Mouse (Mus musculus) hindbrain, embryonic 10.5 days (tissue): Measurements from ENCODE around the gene Gm5485. TPM values are rescaled to one million over a fixed set of nuclear protein-coding genes. Genes with fewer than 3 reads are reported as not detected.

Experiments used
- DNase-seq: peaks from one replicate; pipeline ENCODE4 v3.0.0-alpha.2; 2017; ENCODE audit warnings: low spot score
- H3K27ac ChIP-seq: fragments of 300-500 bp; sonication (generic); 2 replicates; pipeline ENCODE4 v1.5.1; 2016; ENCODE audit warnings: mild to moderate bottlenecking, moderate library complexity
- H3K27me3 ChIP-seq: fragments of 300-500 bp; sonication (generic); 2 replicates; pipeline ENCODE4 v1.6.1; 2016; ENCODE audit warnings: mild to moderate bottlenecking; ENCODE audit not compliant: poor library complexity, insufficient read depth, severe bottlenecking
- H3K36me3 ChIP-seq: fragments of 300-500 bp; sonication (generic); 2 replicates; pipeline ENCODE4 v1.6.1; 2016; ENCODE audit warnings: mild to moderate bottlenecking, moderate library complexity
- H3K4me1 ChIP-seq: fragments of 300-500 bp; sonication (generic); replicated peaks from 2 replicates; pipeline ENCODE4 v1.6.1; 2016; ENCODE audit warnings: mild to moderate bottlenecking
- H3K4me3 ChIP-seq: fragments of 300-500 bp; sonication (generic); 2 replicates; pipeline ENCODE4 v1.5.1; 2016; ENCODE audit warnings: mild to moderate bottlenecking, moderate library complexity
- H3K9me3 ChIP-seq: fragments of 300-500 bp; sonication (generic); 2 replicates; pipeline ENCODE4 v1.6.1; 2016; ENCODE audit warnings: mild to moderate bottlenecking, moderate library complexity
- WGBS: fragments of 180-500 bp; shearing (Covaris S2); methylation state at CpG from one replicate; pipeline ENCODE4 v1.1.7; 2016; 5-methylcytosine and 5-hydroxymethylcytosine counted together
- polyA plus RNA-seq: library from polyadenylated mRNA; unstranded; fragments of >200 nt; fragmentation: Nextera tagmentation; extraction: Ambion mirVana; gene quantifications from 2 replicates; pipeline ENCODE4 v1.2.1, GENCODE M21; 2016

Gm5485 gene
- polyA plus RNA-seq, 1 experiment from 2014 or later, result not detected

- Histone ChIP-seq H3K9me3 (no peaks in the 10 kb centered on the region), H3K27ac (no peak overlapping the region), H3K36me3 (no peaks in the 10 kb centered on the region), H3K4me1 (peaks cover 7% of the 10 kb centered on the region; the same call in 1 of the 2 replicates), H3K27me3 (no peaks in the 10 kb centered on the region), H3K4me3 (no peak overlapping the region)
- WGBS, result 66% methylated on average over 10 of the region's 10 CpGs
- no peak for DNase-seq
Measured at GRCm38 (mm10) chr16:48405674-48406403, 6.4 kb downstream of the Gm5485 start.

GRCm38 (mm10) chr16:48404009-48404408 lies 8.2 kb downstream of the Gm5485 start:
- Histone ChIP-seq H3K9me3 (no peaks in the 10 kb centered on the region), H3K4me1 (peaks cover 7% of the 10 kb centered on the region; the same call in 1 of the 2 replicates), H3K36me3 (no peaks in the 10 kb centered on the region), H3K27ac (no peak overlapping the region), H3K4me3 (no peak overlapping the region), H3K27me3 (no peaks in the 10 kb centered on the region)
- no peak for DNase-seq

GRCm38 (mm10) chr16:48403423-48403822 lies 8.8 kb downstream of the Gm5485 start:
- DNase-seq, result no peak
- no peaks in the 10 kb centered on the region for H3K27me3 ChIP-seq
- 91% methylated on average over 3 of the region's 3 CpGs for WGBS
- H3K27ac ChIP-seq, result no peak overlapping the region
- H3K36me3 ChIP-seq, result no peaks in the 10 kb centered on the region
- no peak overlapping the region for H3K4me3 ChIP-seq
- no peaks in the 10 kb centered on the region for H3K9me3 ChIP-seq
- peaks cover 7% of the 10 kb centered on the region; the same call in 1 of the 2 replicates for H3K4me1 ChIP-seq

GRCm38 (mm10) chr16:48402963-48403362 lies 9.3 kb downstream of the Gm5485 start:
- no peaks in the 10 kb centered on the region for H3K27me3 ChIP-seq
- no peaks in the 10 kb centered on the region for H3K9me3 ChIP-seq
- DNase-seq, result no peak
- no peak overlapping the region for H3K27ac ChIP-seq
- H3K36me3 ChIP-seq, result no peaks in the 10 kb centered on the region
- WGBS, result 86% methylated on average over 4 of the region's 4 CpGs
- H3K4me3 ChIP-seq, result no peak overlapping the region
- H3K4me1 ChIP-seq, result peaks cover 7% of the 10 kb centered on the region; the same call in 1 of the 2 replicates

DNA sequence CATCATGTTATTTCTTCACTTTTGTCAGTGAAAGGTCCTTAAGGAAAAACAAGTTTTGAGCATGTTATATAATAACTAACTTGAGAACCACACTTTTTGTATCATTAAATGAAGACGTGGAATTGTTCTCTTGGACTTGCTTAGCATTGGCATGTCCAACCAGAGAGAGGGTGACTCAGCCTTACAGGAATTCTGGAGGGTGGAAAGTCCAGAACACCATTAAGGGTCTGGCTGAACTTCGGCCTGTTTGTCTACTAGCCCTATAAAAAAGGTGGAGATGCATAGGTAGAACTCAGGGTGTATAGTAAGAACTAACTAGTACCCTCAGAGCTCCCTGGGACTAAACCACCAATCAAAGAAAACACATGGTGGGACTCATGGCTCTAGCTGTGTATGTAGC lies 16.9 kb downstream of the Gm5485 start:
- Histone ChIP-seq H3K4me1 (no peaks in the 10 kb centered on the region), H3K4me3 (no peak overlapping the region), H3K36me3 (no peaks in the 10 kb centered on the region), H3K27ac (no peak overlapping the region), H3K27me3 (no peaks in the 10 kb centered on the region), H3K9me3 (no peaks in the 10 kb centered on the region)
- DNase-seq, result no peak
- WGBS, result 89% methylated on average over 2 of the region's 2 CpGs

- H3K36me3 ChIP-seq, result no peaks in the 10 kb centered on the region
- no peaks in the 10 kb centered on the region for H3K4me1 ChIP-seq
- H3K9me3 ChIP-seq, result no peaks in the 10 kb centered on the region
- no peaks in the 10 kb centered on the region for H3K27me3 ChIP-seq
- no peak overlapping the region for H3K27ac ChIP-seq
- H3K4me3 ChIP-seq, result no peak overlapping the region
- WGBS, result 86% methylated on average over 2 of the region's 2 CpGs
- no peak for DNase-seq
Measured at GRCm38 (mm10) chr16:48386982-48387381, 25.2 kb downstream of the Gm5485 start.

GRCm38 (mm10) chr16:48383582-48384257 lies 28.5 kb downstream of the Gm5485 start:
- Histone ChIP-seq H3K4me3 (no peak overlapping the region), H3K9me3 (no peaks in the 10 kb centered on the region), H3K4me1 (no peaks in the 10 kb centered on the region), H3K27me3 (no peaks in the 10 kb centered on the region), H3K27ac (no peak overlapping the region), H3K36me3 (no peaks in the 10 kb centered on the region)
- whole genome bisulfite sequencing, result 85% methylated on average over 3 of the region's 3 CpGs
- no peak for DNase-seq

- no peak for DNase-seq
- no peaks in the 10 kb centered on the region for H3K27me3 ChIP-seq
- H3K27ac ChIP-seq, result no peak overlapping the region
- no peaks in the 10 kb centered on the region for H3K9me3 ChIP-seq
- H3K4me3 ChIP-seq, result no peak overlapping the region
- no peaks in the 10 kb centered on the region for H3K36me3 ChIP-seq
- no peaks in the 10 kb centered on the region for H3K4me1 ChIP-seq
- 84% methylated on average over 7 of the region's 7 CpGs for WGBS
Measured at GRCm38 (mm10) chr16:48373711-48374485, 38.3 kb downstream of the Gm5485 start.

GRCm38 (mm10) chr16:48372461-48372860 lies 39.8 kb downstream of the Gm5485 start:
- peak; percentile 35 for DNase-seq
- Histone ChIP-seq H3K4me3 (no peak overlapping the region), H3K27ac (no peak overlapping the region), H3K36me3 (no peaks in the 10 kb centered on the region), H3K4me1 (no peaks in the 10 kb centered on the region), H3K27me3 (no peaks in the 10 kb centered on the region), H3K9me3 (no peaks in the 10 kb centered on the region)
- 74% methylated on average over 6 of the region's 6 CpGs for WGBS

DNA sequence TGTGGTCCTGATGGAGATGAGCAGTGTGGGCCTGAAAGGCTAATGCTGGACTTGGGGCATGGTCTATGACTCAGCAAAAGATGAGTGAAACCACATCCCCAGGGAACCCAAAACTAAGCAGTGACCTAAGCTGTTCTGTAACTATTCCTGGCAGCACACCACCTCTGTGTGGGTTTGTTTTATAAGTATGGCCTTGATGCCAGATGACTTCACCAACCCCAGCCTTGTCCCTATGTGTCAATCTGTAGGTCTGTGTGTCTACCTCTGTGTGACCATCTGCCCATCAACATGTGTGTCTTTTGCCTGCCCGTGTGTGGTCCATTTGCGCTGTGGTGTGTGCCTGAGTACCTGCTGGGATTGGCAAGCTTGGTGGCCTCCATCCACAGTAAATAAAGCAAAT lies 44.1 kb downstream of the Gm5485 start:
- no peak for DNase-seq
- no peak overlapping the region for H3K27ac ChIP-seq
- H3K27me3 ChIP-seq, result no peaks in the 10 kb centered on the region
- H3K9me3 ChIP-seq, result no peaks in the 10 kb centered on the region
- no peak overlapping the region for H3K4me3 ChIP-seq
- 93% methylated on average over 2 of the region's 2 CpGs for WGBS
- H3K4me1 ChIP-seq, result no peaks in the 10 kb centered on the region
- no peaks in the 10 kb centered on the region for H3K36me3 ChIP-seq

DNA sequence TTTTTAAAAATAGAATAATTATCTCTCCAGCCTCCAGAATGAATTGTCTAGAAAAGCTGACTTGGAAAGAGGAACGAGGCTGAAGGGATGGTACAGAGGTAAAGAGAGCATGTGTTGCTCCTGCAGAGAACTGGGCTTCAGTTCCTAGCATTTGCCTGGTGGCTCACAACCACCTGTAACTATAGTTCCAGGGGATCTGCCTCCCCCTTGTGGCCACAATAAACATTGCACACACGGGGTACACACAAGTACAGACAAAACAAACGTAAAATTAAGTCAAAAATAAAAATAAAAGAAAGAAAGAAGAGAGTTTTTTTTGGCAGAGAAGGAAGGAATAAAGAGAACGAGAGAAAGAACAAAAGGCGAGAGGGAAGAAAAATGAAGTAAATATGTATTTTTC lies 45.4 kb downstream of the Gm5485 start:
- H3K27ac ChIP-seq, result no peak overlapping the region
- no peaks in the 10 kb centered on the region for H3K36me3 ChIP-seq
- no peaks in the 10 kb centered on the region for H3K27me3 ChIP-seq
- WGBS, result 86% methylated on average over 5 of the region's 5 CpGs
- H3K4me1 ChIP-seq, result no peaks in the 10 kb centered on the region
- H3K4me3 ChIP-seq, result no peak overlapping the region
- no peak for DNase-seq
- no peaks in the 10 kb centered on the region for H3K9me3 ChIP-seq

GRCm38 (mm10) chr16:48360887-48361286 lies 51.3 kb downstream of the Gm5485 start:
- WGBS, result 93% methylated on average over 12 of the region's 12 CpGs
- no peaks in the 10 kb centered on the region for H3K9me3 ChIP-seq
- no peak for DNase-seq
- no peaks in the 10 kb centered on the region for H3K4me1 ChIP-seq
- no peaks in the 10 kb centered on the region for H3K27me3 ChIP-seq
- H3K36me3 ChIP-seq, result no peaks in the 10 kb centered on the region
- no peak overlapping the region for H3K4me3 ChIP-seq
- H3K27ac ChIP-seq, result no peak overlapping the region

DNA sequence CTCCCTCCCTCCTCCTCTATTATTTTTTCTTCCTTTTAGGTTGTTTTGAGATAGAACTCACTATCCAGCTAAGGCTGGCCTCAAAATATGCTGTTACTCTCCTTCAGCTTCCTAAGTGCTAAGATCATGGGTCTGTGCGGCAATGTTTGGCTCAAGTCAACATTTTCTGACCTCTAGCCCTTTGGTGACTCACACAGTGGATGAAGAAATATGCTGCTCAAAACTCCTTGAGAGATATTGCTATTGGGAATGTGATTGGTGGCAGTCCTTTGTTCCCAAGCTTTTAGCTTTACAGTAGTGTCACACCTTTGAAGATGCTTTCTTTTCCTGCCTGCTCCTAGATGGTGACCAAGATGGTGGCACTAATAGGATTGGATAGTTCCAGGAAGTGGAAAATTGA lies 55.8 kb downstream of the Gm5485 start:
- Histone ChIP-seq H3K4me3 (no peak overlapping the region), H3K4me1 (no peaks in the 10 kb centered on the region), H3K27ac (no peak overlapping the region), H3K36me3 (no peaks in the 10 kb centered on the region), H3K27me3 (no peaks in the 10 kb centered on the region), H3K9me3 (no peaks in the 10 kb centered on the region)
- 89% methylated on average over 1 of the region's 1 CpGs for WGBS
- no peak for DNase-seq
